Mouse (Mus musculus) neutrophil, adult 83 days (primary cell): Measurements from ENCODE around the gene Sorcs2. TPM values are rescaled to one million over a fixed set of nuclear protein-coding genes. Genes with fewer than 3 reads are reported as not detected.

ENCODE experiments used
- total RNA-seq, 2 experiments: library from RNA; stranded (reverse); gene quantifications; one replicate each; pipeline ENCODE4 v1.2.4; 2023

Gene Sorcs2
- total RNA-seq, result under 1 TPM in 1 of 2 experiments, not detected in 1; 0.71 TPM

DNA sequence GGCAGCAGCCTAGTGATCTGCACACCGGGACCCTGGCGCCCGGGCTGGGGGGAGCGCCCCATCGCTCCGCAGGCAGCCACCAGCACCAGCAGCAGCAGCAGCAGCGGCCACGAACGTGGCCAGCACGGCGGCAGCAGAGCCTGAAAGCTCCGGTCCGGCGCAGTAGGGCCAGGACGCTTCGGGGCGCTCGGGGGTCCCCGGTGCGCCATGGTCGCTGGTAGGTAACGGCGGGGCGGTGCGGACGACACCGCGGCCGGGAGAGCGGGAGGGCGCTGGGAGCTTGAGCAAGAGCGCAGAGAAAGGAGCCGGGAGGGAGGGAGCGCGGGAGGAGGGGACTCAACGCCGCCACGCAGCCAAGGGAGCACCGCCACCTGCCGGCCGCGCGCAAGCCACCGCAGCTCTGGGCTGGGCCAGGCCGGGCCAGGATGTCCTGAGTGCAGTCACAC is at the start of gene Sorcs2:
TSS of gene Sorcs2 (minus strand) at position 303 of the 446 bp plus-strand sequence.

GRCm38 (mm10) chr5:36203916-36204315 is 194.0 kb downstream of the Sorcs2 start, which contains the start of gene Psapl1:
Gene Psapl1, plus strand, starts transcription at chr5:36204021.

Other genes starting within 250 kb of the Sorcs2 start
- gene Psapl1, start 194.1 kb downstream of the Sorcs2 start, total RNA-seq, result not detected
- 10 to 100 TPM; 14.9 to 16.4 TPM for gene Grpel1, start 66.9 kb upstream of the Sorcs2 start, total RNA-seq
- 10 to 100 TPM; 12.8 to 13.6 TPM for gene Tada2b, start 86.1 kb upstream of the Sorcs2 start, total RNA-seq
- gene Ccdc96, start 86.4 kb upstream of the Sorcs2 start, total RNA-seq, result 1 to 10 TPM; 2.1 to 3.7 TPM
- 10 to 100 TPM; 67.0 to 77.9 TPM for gene Tbc1d14, start 195.1 kb upstream of the Sorcs2 start, total RNA-seq